Mouse (Mus musculus): ENCODE results near the gene Cops4.

Cops4 gene

GRCm38 (mm10) chr5:100574771-100575170 lies 56.7 kb downstream of the Cops4 start:
- no peak for DNase-seq (ENCODE audit: extremely low read depth, low read depth)

GRCm38 (mm10) chr5:100578863-100579411 lies 60.8 kb downstream of the Cops4 start:
- no peak for DNase-seq (ENCODE audit: extremely low read depth, low read depth)

- DNase-seq (ENCODE audit: extremely low read depth, low read depth): no peak
Measured at GRCm38 (mm10) chr5:100581622-100582434, 63.7 kb downstream of the Cops4 start.

- peak; percentile 84 for DNase-seq (ENCODE audit: extremely low read depth, low read depth)
Measured at GRCm38 (mm10) chr5:100582435-100582826, 64.3 kb downstream of the Cops4 start.

GRCm38 (mm10) chr5:100583066-100583465 lies 65.0 kb downstream of the Cops4 start:
- DNase-seq (ENCODE audit: extremely low read depth, low read depth): no peak

- DNase-seq (ENCODE audit: extremely low read depth, low read depth): no peak
Measured at GRCm38 (mm10) chr5:100585206-100585644, 67.1 kb downstream of the Cops4 start.

- no peak for DNase-seq (ENCODE audit: extremely low read depth, low read depth)
Measured at GRCm38 (mm10) chr5:100585657-100586056, 67.5 kb downstream of the Cops4 start.

- no peak for DNase-seq (ENCODE audit: extremely low read depth, low read depth)
Measured at GRCm38 (mm10) chr5:100587136-100587535, 69.0 kb downstream of the Cops4 start.

GRCm38 (mm10) chr5:100587626-100588025 lies 69.5 kb downstream of the Cops4 start:
- no peak for DNase-seq (ENCODE audit: extremely low read depth, low read depth)

- no peak for DNase-seq (ENCODE audit: extremely low read depth, low read depth)
Measured at GRCm38 (mm10) chr5:100590505-100590904, 72.4 kb downstream of the Cops4 start.

- no peak for DNase-seq (ENCODE audit: extremely low read depth, low read depth)
Measured at GRCm38 (mm10) chr5:100594803-100595467, 76.8 kb downstream of the Cops4 start.

GRCm38 (mm10) chr5:100595999-100596398 lies 77.9 kb downstream of the Cops4 start:
- no peak for DNase-seq (ENCODE audit: extremely low read depth, low read depth)
